Mouse (Mus musculus) spleen, embryonic (tissue): ENCODE results near the gene Ldlrad1.

ENCODE experiments used
- CTCF ChIA-PET: fragments of 350-600 bp; sonication (Branson Sonifier 250); formaldehyde crosslinking; loops from one replicate; lab custom pipeline; 2022; lab: Charles Lee

The Ldlrad1 gene

DNA sequence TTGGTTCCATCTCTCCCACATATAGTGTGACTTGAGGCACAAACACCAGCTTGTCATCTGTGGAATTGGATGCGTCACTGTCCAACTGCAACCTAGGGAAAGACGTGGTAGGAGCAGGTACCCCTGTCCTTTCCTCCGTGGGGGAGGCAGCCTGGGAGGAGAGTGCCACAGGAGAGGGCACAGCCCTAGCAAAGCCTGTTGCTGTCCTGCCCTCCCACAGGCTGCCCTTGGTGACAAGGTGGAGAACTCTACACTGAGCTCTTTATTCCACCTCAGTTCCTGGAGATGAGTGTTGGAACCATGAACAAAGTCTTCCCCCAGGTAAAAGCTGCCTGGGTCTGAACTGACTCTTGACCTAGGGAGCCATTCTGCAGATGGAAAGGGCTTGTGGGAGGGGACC, at the start of gene Ldlrad1:
Ldlrad1 (plus strand) TSS at position 301 of the 400 bp plus-strand sequence.
- CTCF ChIA-PET: interaction anchor here (0.6 kb wide), 1 partner anchor 16 kb away, joined by 3 read pairs; no protein-coding TSS in a partner anchor

DNA sequence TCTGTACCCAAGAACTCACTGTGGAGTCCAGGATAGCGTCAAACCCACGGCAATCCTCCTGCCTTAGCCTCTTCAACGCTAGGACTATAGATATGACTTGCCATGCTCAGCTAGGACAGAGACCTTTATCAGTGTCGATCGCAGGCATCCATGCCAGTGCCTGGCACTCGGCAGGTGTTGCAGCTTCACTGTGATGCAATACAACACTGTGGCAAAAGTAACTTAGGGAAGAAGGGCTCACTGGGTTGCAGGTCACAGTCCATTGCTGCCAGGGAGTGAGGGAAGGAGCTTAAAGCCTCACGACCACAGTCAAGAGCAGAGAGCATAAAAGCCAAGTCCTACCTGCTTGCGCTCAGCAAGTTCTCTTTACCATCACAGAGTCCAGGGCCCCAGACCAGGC, 48.8 kb upstream of the Ldlrad1 start:
- CTCF ChIA-PET: interaction anchor here (0.9 kb wide), 1 partner anchor 184 kb away, joined by 3 read pairs; no protein-coding TSS in a partner anchor

DNA sequence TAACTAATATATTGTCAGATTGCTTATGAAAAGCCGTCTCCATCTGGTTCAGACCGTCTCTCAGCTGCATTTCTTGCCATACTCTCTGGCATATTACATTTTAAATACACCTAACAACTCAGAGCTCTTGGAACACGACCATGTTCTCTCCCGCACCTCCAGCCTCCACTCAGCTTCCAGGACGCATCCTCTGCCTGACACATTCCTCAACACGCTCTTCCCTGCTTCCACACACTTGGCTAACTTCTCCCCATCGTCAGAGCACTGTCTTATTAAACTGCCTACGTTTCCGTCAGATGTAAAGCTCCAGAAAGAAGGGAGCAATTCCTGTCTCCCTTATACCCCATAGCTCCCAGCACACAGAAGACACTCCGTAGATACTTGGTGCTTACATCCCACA, 45.6 kb upstream of the Ldlrad1 start:
- CTCF ChIA-PET: interaction anchor here (0.6 to 1.3 kb wide), 8 partner anchors 9 to 324 kb away, joined by 3 to 6 read pairs (median 3); partner anchors contain the start of gene Tmem59

DNA sequence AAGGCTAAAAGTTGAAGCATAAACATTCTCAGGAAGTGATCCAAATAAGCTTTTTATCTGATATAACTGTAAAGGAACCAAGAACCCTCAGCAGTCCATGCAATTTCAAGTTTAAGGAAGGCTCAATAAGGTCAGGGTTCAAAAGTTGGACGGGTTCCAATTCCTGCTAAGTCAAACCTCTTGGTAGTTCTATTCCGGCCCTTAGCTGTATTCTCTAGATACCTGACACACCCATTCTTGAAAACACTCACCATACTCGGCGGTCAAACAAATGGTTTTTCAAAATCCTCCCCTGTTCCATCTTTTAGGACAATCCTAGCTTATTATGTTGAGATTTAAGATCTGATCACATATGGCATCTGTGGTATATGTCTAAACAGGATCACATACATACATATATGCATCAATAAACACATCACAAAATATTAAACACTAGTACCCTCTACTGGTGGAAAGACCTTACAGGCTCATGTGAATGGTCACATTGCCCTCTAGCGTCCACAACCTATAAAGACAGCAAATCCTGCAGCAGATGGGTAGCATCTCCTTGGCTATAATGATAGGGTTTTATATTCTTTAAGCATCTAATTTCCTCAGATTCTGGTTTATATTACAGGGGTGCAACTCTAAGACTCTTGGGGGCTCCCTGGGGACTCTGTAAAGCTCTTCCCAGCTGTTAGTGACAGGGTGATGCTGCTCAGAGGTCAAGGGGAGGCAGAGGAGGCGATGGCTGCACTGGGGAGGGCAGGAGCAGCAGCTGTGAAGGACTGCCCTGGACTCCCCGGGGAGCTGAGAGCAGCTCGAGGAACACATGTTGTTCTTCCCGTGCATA, 45.0 kb upstream of the Ldlrad1 start:
- CTCF ChIA-PET: interaction anchor here (0.6 to 1.3 kb wide), 7 partner anchors 9 to 324 kb away, joined by 3 to 6 read pairs (median 3); partner anchors contain the start of gene Tmem59

DNA sequence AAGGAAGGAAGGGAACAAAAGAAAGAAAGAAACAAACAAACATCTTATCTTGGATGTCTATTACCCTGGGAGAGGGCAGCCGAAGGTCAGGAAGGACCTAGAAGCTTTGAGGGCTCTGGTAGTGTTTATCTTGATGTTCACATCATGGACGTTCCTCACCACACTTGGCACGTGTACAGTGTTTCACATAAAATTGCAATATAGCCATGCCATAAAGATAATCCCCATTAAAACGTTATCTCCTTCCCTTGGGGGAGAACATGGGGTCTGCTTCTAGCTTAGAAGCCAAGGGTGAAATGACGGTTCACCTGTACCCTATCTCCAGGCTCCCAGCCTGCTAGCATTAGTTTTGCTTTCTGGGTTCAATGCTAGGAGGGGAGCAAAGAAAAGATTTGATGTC, 42.3 kb upstream of the Ldlrad1 start:
- CTCF ChIA-PET: no interaction called here

DNA sequence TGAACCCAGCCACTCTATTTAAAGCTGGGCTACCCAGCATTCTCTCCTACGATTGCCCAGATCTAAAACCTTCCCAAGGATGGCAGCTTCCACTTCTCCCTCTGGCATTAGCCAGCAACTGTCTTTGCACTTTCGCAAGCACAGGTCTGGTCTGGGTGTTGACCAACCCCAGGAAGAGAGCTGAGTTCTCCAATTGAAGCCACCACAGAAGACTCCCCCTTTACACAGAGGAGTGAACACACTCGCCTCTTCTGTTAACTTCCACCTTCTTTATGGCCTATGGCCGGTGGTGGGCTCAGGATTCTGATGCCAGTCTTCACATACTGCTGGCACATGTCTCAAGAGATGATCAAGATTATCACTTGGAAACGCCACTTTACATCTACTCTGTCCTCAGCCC, 41.2 kb upstream of the Ldlrad1 start:
- CTCF ChIA-PET: no interaction called here

DNA sequence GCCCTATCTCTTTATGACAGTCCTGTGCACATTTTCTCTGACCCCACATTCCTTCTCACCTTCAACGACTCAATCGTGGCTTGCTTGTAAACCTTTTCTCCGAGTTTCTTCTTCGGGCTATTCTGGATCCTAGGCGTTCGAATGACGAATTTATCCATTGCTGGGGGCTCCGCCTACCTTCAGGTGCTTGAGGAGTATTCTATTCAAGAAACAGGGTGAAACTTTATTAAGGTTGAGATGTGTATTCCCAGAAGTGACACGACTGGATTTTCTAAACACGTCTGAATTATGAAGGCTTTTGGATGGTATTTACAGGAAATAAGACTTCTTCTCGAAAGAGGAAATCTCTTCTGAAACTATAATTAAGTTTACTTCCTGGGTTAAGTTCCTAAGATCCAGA, 31.5 kb upstream of the Ldlrad1 start:
- CTCF ChIA-PET: interaction anchor here (1.2 kb wide), 1 partner anchor 13 kb away, joined by 3 read pairs; no protein-coding TSS in a partner anchor

DNA sequence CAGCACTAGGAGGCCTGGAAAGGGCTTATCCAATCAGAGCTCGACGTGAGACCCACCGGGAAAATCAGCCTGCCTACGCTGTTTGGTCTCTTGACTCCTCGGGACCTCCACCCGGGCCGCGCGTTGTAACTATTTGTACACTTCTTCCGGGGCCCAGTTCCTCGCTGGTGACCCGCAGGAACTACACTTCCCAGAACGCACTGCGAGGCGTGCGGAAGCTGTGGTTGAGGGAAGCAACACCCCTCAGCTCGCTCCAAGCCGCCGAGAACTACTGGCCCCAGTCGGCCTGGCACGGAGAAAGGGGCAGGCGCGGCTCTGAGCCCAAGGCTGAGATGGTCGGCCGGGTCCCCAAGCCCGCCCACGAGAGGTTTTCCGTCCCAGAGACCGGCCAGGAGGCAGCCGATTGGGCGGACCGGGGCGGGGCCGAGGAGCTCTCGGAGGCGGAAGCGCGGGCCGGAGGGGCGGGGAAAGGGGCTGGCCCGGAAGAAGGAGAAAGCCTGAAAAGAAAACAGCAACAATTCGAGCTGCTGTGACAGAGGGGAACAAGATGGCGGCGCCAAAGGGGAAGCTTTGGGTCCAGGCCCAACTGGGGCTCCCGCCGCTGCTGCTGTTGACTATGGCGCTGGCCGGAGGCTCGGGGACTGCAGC, 30.7 kb upstream of the Ldlrad1 start, which contains the start of gene Tmem59:
Tmem59 (plus strand) TSS at position 218 of the 648 bp plus-strand sequence.
- CTCF ChIA-PET: interaction anchor here (0.6 to 1.2 kb wide), 5 partner anchors 13 to 649 kb away, joined by 3 to 9 read pairs (median 3); no protein-coding TSS in a partner anchor

DNA sequence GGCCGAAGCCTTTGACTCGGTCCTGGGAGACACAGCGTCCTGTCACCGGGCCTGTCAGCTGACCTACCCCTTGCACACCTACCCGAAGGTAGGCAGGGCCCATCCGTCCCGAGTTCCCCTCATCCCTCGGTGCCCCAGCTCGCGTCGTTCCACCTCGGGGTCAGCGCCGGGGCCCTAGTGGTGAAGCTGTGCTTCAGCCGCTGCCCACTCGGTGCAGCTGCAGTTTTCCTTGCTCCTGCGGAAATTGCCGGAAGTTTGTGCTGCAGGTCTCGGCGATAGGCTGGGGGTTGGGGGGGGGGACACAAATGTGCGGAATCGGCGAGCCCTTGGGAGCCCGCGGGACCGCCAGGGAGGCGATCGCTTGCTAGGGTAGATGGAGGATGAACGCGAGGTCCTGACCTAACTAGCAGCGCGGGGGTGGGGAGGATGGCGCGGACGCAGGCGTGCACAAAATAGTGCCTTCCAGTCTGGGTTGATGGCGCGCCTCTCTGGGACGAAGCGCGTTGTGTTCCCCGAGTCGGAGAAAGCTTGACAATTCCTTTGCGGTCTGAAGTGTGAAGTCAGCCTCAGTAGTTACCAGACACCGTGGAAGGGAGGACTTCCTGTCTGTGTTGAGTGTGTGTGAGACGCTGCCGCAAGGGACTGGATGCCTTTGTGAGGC, 30.0 kb upstream of the Ldlrad1 start, which contains the start of gene Tceanc2:
Tceanc2 (minus strand) TSS at position 287 of the 661 bp plus-strand sequence.
- CTCF ChIA-PET: interaction anchor here (0.6 to 0.7 kb wide), 4 partner anchors 13 to 649 kb away, joined by 3 to 9 read pairs (median 4); no protein-coding TSS in a partner anchor

DNA sequence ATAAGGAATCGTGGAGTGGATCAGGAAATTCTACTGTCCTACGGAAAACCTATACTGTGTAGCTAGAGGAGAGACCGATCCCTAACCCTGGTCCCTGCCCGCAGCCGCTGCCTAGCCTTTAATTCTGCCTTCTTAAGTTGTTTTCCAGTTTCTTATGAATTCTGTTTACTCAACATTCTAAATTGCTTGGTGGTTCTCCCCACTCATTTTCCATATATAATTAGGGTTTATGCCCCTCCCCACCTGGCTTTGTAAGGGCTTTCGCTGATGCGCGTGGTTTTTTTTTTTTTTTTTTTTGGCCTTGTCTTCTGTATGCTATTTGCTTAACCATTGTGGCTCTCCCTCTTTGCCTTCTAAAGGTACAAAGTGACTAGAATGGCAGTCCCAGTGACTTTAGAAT, 29.4 kb upstream of the Ldlrad1 start:
- CTCF ChIA-PET: no interaction called here

DNA sequence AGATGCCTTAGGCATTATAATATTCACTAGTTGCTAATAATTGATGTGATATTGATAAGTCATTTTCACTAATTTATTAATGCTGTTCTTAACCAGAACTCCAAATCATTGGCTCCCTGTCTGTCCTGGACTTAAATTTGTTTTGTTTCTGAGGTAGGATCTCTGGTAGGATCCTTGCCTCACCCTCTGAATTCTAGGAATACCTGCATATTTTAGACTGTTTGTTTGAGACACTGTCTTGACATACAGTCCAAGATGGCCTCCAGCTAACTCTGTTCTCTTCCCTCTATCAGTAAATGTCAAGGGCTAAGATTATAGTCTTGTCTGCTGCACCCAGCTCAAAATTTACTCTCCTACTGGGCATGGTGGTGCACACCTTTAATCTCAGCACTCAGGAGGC, 28.2 kb upstream of the Ldlrad1 start:
- CTCF ChIA-PET: interaction anchor here (0.7 kb wide), 1 partner anchor 267 kb away, joined by 3 read pairs; no protein-coding TSS in a partner anchor

DNA sequence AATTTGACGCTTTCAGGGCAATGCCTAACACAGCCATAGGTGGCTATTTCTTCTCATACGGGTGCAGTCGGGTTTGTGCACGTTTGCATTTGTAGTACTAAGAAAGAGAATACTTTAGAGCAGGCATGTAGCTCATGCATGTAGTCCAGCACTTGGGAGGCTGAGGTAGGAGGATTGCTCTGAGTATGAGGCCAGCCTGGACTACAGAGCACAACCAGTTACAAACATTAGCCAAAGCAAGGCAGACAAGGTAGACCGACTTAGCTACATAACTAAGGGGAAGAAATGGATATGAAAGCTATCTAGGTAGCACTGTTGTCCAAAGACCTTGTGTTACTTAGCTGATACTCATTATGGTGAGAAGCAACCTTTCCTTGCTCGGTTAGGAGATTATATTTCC, 27.1 kb upstream of the Ldlrad1 start:
- CTCF ChIA-PET: no interaction called here

DNA sequence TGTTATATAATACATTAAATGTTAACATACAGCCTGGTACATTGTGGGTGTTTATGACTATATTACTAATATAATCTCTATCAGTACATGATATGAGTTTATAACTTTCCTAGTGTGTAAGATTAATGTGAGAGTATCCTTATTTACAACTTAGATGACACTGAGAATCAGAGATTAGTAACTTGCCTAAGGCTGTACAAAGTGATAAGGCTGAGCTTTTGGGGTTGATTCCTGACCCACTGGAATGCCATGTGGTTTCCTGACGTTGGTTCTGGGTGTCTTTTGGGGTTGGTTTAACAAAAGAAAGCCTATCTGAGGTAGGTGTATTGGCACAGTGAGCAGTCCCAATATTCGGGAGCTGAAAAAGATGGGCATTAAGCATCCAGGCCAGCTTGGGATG, 26.2 kb upstream of the Ldlrad1 start:
- CTCF ChIA-PET: no interaction called here

DNA sequence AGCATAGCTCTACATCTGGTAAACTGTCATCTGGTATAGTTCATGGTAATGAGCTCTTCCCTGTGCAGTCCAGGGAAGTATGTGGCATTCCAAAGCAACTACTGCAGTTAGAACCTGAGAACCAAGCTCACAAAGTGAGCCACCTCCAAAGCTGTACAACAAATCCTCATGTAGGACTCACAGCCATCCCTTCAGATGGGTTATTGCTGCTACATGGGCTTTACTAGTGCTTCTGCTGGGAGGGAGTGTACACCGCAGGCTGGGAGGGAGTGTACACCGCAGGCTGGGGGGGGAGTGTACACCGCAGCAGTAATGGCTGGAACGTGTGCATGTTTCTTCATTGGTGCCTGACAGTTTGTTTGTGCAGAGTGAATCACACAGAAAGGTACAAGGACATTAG, 25.8 kb upstream of the Ldlrad1 start:
- CTCF ChIA-PET: no interaction called here

DNA sequence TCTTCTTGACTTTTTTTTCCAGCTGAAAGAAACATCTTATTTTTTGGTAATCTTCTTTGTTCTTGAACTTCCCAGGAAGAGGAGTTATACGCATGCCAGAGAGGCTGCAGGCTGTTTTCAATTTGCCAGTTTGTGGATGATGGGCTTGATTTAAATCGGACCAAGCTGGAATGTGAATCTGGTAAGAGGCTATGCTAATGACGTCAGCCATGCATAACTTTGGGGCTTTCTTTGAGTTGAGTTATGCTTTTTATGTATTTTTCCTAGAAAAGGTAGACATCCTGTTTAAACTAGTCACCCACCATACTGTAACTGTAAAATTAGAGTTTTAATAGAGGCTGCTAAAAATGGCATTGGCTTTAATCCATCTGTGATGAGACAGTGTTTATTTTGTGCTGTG, 23.3 kb upstream of the Ldlrad1 start:
- CTCF ChIA-PET: interaction anchor here (0.6 kb wide), 1 partner anchor 22 kb away, joined by 3 read pairs; no protein-coding TSS in a partner anchor

DNA sequence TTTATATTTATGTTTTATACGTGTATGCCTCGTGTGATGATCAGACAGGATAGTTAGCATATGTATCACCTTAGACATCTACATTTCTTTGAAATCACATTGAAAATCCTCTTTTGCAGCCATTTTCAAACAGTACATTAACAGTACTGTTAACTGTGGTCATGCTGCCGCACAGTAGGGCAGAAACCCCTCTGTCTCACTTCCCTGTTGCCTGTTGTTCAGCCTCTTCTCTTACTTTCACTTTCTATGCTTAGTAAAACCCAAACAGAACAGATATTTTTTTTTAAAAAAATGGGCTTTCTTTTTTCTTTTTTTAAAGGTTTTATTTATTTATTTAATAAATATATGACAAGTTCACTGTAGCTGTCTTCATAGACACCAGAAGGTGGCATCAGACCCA, 15.1 kb upstream of the Ldlrad1 start:
- CTCF ChIA-PET: no interaction called here

DNA sequence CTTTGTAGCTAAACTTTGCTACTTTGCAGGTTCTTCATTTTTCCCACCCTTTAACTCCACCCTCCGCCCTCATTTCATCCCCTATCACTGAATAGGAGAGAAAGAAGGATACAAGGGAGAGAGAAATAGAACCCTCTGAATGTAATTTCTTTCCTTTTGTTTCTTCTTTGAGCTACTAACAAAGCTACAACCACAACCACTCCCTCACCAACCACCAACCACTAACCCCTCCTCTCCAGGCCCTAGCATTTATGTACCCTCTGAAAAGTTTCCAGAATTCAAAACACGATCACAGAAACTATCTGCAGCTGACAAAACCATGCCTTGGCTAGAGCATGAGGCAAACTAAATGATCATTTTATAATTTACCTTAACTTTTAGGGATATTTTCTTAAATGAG, 12.5 kb upstream of the Ldlrad1 start:
- CTCF ChIA-PET: no interaction called here

DNA sequence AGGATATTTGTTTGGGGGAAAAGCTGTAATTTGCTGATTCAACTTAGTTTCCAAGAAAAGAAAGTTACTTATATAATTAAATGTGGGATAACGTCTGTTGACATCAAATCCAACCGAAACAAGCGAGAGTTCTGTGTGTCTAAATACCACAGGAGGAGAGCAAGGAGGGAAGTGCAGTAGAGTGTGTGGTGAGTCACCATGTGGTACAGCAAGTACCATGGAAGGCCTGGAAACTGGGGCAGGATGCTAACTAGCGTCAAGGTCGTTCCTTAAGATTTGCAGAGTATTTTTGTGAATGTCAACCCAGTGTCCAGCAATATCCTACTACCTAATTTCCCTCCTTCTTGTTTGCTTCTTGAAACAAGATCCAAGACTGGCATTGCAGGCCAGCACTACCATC, 10.9 kb upstream of the Ldlrad1 start:
- CTCF ChIA-PET: no interaction called here

DNA sequence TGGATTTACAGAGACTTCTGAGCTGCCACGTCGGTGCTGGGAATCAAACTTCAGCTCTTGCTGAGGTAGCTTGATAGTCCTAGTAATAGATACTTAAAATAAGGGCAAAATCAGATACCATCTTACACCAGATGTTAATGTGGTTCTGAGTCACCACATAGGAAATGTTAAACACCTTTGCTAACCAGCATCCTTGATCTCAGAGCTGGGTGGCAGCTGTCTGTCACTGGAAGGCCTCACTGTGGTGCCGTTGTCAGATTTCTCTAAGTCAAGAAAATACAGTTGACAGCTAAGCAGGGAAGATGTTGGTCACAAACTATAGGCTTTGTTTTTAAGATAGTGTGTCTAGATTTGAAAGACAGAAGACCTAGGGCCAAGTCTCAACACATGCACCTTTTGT, 7.2 kb upstream of the Ldlrad1 start:
- CTCF ChIA-PET: no interaction called here

DNA sequence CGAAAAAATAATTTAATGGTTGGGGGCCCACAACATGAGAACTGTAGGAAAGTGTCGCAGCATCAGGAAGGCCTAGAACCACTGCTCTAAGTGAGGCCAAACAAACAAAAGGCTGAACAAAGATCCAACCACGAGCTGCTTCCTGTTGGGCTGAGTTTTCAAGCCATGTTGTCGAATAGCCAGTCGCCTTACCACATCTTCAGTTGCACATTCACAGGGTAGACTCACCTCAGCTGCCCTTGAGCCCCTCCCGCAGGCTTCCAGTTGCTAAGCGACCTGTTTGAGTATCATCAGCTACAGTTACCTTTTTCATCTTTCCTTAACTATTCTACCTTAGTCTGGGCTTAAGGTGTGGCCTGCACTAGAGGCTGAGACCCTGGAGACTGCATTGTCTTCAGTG, 6.0 kb upstream of the Ldlrad1 start:
- CTCF ChIA-PET: no interaction called here

DNA sequence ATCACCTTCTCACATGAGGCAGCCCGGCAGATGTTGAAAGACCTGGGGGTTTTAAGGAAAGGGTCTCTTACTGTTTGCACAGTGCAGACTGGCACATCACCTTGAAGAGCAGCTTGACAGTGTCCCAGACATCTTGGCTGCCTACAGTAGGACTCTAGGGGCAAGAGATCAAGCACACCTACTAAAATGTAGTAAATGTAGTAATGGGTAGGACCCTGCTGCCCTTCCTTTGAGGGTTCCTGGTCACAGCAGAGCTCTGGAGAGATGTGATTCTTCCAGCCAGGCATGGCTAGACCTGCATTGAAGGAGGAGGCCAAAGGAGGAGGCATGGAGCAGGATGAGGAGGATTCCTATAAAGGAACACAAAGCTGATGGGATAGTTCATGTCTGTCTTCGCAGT, 2.0 kb upstream of the Ldlrad1 start:
- CTCF ChIA-PET: no interaction called here
